Mouse (Mus musculus): ENCODE results near the gene 9930111J21Rik2.
"Not testable (repeated sequence)": the region's sequence is repeated elsewhere in the genome, so short reads cannot be mapped to it uniquely, and the experiment has no call there.

Gene 9930111J21Rik2

GRCm38 (mm10) chr11:49078719-49079118, 27.7 kb upstream of the 9930111J21Rik2 start:
- DNase-seq (ENCODE audit: extremely low read depth, insufficient read length, low spot score), result no peak

- no peak for DNase-seq (ENCODE audit: extremely low read depth, insufficient read length, low spot score)
Measured at GRCm38 (mm10) chr11:49077012-49077411, 26.0 kb upstream of the 9930111J21Rik2 start.

- not testable (repeated sequence) for DNase-seq (ENCODE audit: extremely low read depth, insufficient read length, low spot score)
Measured at GRCm38 (mm10) chr11:49076001-49076757, 25.1 kb upstream of the 9930111J21Rik2 start, which contains the start of gene Ifi47. Ifi47 (plus strand) TSS chr11:49076587.

- no peak for DNase-seq (ENCODE audit: extremely low read depth, insufficient read length, low spot score)
Measured at GRCm38 (mm10) chr11:49068358-49068757, 17.3 kb upstream of the 9930111J21Rik2 start.

- not testable (repeated sequence) for DNase-seq (ENCODE audit: extremely low read depth, insufficient read length, low spot score)
Measured at GRCm38 (mm10) chr11:49063713-49064469, 12.8 kb upstream of the 9930111J21Rik2 start, which contains the start of gene Tgtp2. Tgtp2 (minus strand) TSS chr11:49064206.

GRCm38 (mm10) chr11:49061865-49062264, 10.8 kb upstream of the 9930111J21Rik2 start:
- not testable (repeated sequence) for DNase-seq (ENCODE audit: extremely low read depth, insufficient read length, low spot score)

- DNase-seq (ENCODE audit: extremely low read depth, insufficient read length, low spot score), result not testable (repeated sequence)
Measured at GRCm38 (mm10) chr11:49060061-49060460, 9.0 kb upstream of the 9930111J21Rik2 start.

GRCm38 (mm10) chr11:49051894-49052293, 852 bp upstream of the 9930111J21Rik2 start:
- DNase-seq (ENCODE audit: extremely low read depth, insufficient read length, low spot score), result not testable (repeated sequence)

GRCm38 (mm10) chr11:49050064-49050463, 978 bp downstream of the 9930111J21Rik2 start:
- not testable (repeated sequence) for DNase-seq (ENCODE audit: extremely low read depth, insufficient read length, low spot score)

GRCm38 (mm10) chr11:49012074-49012473, 39.0 kb downstream of the 9930111J21Rik2 start:
- DNase-seq (ENCODE audit: extremely low read depth, insufficient read length, low spot score), result not testable (repeated sequence)

GRCm38 (mm10) chr11:49006785-49007184, 44.3 kb downstream of the 9930111J21Rik2 start:
- DNase-seq (ENCODE audit: extremely low read depth, insufficient read length, low spot score), result not testable (repeated sequence)

GRCm38 (mm10) chr11:49006317-49006716, 44.7 kb downstream of the 9930111J21Rik2 start:
- not testable (repeated sequence) for DNase-seq (ENCODE audit: extremely low read depth, insufficient read length, low spot score)

GRCm38 (mm10) chr11:49000411-49000810, 50.6 kb downstream of the 9930111J21Rik2 start:
- not testable (repeated sequence) for DNase-seq (ENCODE audit: extremely low read depth, insufficient read length, low spot score)

GRCm38 (mm10) chr11:48994018-48994417, 57.0 kb downstream of the 9930111J21Rik2 start, which contains the start of gene Tgtp1:
Tgtp1 (minus strand) TSS chr11:48994172.
- DNase-seq (ENCODE audit: extremely low read depth, insufficient read length, low spot score), result not testable (repeated sequence)

GRCm38 (mm10) chr11:48993296-48993695, 57.7 kb downstream of the 9930111J21Rik2 start:
- not testable (repeated sequence) for DNase-seq (ENCODE audit: extremely low read depth, insufficient read length, low spot score)

- DNase-seq (ENCODE audit: extremely low read depth, insufficient read length, low spot score), result not testable (repeated sequence)
Measured at GRCm38 (mm10) chr11:48991740-48992520, 59.1 kb downstream of the 9930111J21Rik2 start, which contains the start of gene Gm12185. Gm12185 (minus strand) TSS chr11:48992226.

GRCm38 (mm10) chr11:48989981-48990380, 61.1 kb downstream of the 9930111J21Rik2 start:
- not testable (repeated sequence) for DNase-seq (ENCODE audit: extremely low read depth, insufficient read length, low spot score)

GRCm38 (mm10) chr11:48988219-48988618, 62.8 kb downstream of the 9930111J21Rik2 start:
- DNase-seq (ENCODE audit: extremely low read depth, insufficient read length, low spot score), result not testable (repeated sequence)

- DNase-seq (ENCODE audit: extremely low read depth, insufficient read length, low spot score), result not testable (repeated sequence)
Measured at GRCm38 (mm10) chr11:48982848-48983247, 68.2 kb downstream of the 9930111J21Rik2 start.

- not testable (repeated sequence) for DNase-seq (ENCODE audit: extremely low read depth, insufficient read length, low spot score)
Measured at GRCm38 (mm10) chr11:48980052-48980451, 71.0 kb downstream of the 9930111J21Rik2 start.

All from 3134 (cell line).